Mouse (Mus musculus) heart, adult 2 months (tissue): ENCODE results near the gene Hist1h2ad. TPM values are rescaled to one million over a fixed set of nuclear protein-coding genes. Genes with fewer than 3 reads are reported as not detected.

Source experiments
- DNase-seq, 2 experiments: peaks; one replicate each; pipeline ENCODE4 v3.0.0; 2021
- H3K27ac ChIP-seq: fragments of 200-600 bp; 2 replicates; pipeline ENCODE4 v1.8.1; 2022
- H3K27me3 ChIP-seq: fragments of 200-500 bp; 2 replicates; pipeline ENCODE4 v1.6.1; 2012; ENCODE audit warnings: mild to moderate bottlenecking, low read length, inconsistent platforms, mixed read lengths; ENCODE audit not compliant: control insufficient read depth, insufficient read depth
- H3K36me3 ChIP-seq: fragments of 200-500 bp; 2 replicates; pipeline ENCODE4 v1.6.1; 2012; ENCODE audit warnings: low read length, inconsistent platforms; ENCODE audit not compliant: control insufficient read depth, insufficient read depth
- H3K4me1 ChIP-seq: fragments of 200-500 bp; 2 replicates; pipeline ENCODE4 v1.6.1; 2011; ENCODE audit warnings: low read length; ENCODE audit not compliant: control insufficient read depth, insufficient read depth
- H3K4me3 ChIP-seq: fragments of 200-600 bp; 2 replicates; pipeline ENCODE4 v1.8.1; 2022
- H3K79me2 ChIP-seq: fragments of 200-500 bp; replicated peaks from 2 replicates; pipeline ENCODE4 v1.6.1; 2012; ENCODE audit warnings: mild to moderate bottlenecking, inconsistent platforms, low read length, moderate library complexity, mixed read lengths; ENCODE audit not compliant: control insufficient read depth, insufficient read depth
- H3K9ac ChIP-seq: fragments of 200-500 bp; 2 replicates; pipeline ENCODE4 v1.6.1; 2012; ENCODE audit warnings: low read depth, mild to moderate bottlenecking, control low read depth, inconsistent platforms, low read length, mixed read lengths
- CTCF ChIP-seq: fragments of 200-600 bp; IDR thresholded peaks from 2 replicates; pipeline ENCODE4 v1.8.1; 2022; ENCODE audit warnings: antibody characterized with exemption, mild to moderate bottlenecking, moderate library complexity
- EP300 ChIP-seq: fragments of 200-500 bp; IDR thresholded peaks from 2 replicates; pipeline ENCODE4 v1.6.1; 2011; ENCODE audit warnings: low read depth, low read length, control low read depth; ENCODE audit not compliant: insufficient read depth
- POLR2A ChIP-seq: fragments of 200-500 bp; IDR thresholded peaks from 2 replicates; pipeline ENCODE4 v1.6.1; 2011; ENCODE audit warnings: mild to moderate bottlenecking, low read depth, low read length, control low read depth; ENCODE audit not compliant: insufficient read depth
- WGBS: fragments of 180-500 bp; shearing (Covaris S2); methylation state at CpG from one replicate; pipeline ENCODE4 v1.1.7; 2018; 5-methylcytosine and 5-hydroxymethylcytosine counted together
- intact Hi-C: fragments of 180-260 bp; cut with DNase I; formaldehyde crosslinking; loops from one replicate; pipeline ENCODE4 v1.15.1; 2025
- polyA plus RNA-seq: library from polyadenylated mRNA; depleted of rRNA; stranded (reverse); fragments of >200 nt; gene quantifications from 2 replicates; pipeline ENCODE4 v1.2.3, GENCODE M21; 2012
- total RNA-seq, 2 experiments: library from RNA; stranded (reverse); gene quantifications; 2 replicates each; pipeline ENCODE4 v1.2.3; 2021

Hist1h2ad gene
- total and polyA plus RNA-seq, 3 experiments = 0.61 to 2.8 (median 1.4) TPM

DNA sequence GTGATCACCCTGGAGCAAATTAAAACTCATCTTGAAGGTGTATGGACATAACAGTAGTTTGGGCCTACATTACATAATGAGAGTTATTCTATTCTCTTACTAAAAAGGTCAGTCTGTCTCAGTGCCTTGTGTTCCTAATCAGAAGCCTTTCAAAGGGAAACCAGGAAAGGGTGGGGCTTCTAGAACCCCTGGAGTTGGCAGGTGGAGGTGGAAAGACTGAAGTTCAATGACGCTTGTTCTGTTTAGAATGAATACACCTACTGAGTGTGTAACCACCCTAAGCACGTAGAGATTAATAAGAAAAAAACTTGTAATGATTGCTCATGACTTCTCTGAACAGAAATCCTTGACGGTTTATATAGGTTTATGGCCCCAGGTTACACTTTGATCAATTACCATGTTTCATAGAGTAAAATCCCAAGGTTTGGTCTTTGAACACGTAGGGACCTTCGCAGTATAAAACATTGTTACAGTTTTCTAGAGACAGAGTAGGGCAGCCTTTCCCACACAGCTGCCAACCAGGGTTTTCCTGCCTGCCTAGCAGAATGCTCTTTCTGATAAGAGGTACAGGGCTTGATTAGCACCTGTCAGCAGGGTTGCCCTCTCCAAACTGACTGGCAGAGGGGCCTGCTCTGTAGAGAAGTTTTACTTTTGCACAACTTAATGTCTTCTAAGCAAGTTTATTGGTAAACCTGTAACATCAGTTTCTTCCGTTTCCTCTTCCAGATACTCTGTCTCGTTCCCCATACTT, 21.6 kb downstream of the Hist1h2ad start:
- intact Hi-C loops = no loop called here
- H3K27ac ChIP-seq = no peak overlapping the region
- no peak for DNase-seq
- no peaks in the 10 kb centered on the region; the same call in 1 of the 2 replicates for H3K4me1 ChIP-seq
- H3K9ac ChIP-seq = no peak overlapping the region
- TF ChIP-seq POLR2A (no peak), EP300 (no peak), CTCF (no peak)
- no peak overlapping the region for H3K4me3 ChIP-seq
- no peaks in the 10 kb centered on the region for H3K27me3 ChIP-seq
- 77% methylated on average over 7 of the region's 7 CpGs for WGBS
- H3K36me3 ChIP-seq = no peaks in the 10 kb centered on the region
- no peaks in the 10 kb centered on the region for H3K79me2 ChIP-seq

DNA sequence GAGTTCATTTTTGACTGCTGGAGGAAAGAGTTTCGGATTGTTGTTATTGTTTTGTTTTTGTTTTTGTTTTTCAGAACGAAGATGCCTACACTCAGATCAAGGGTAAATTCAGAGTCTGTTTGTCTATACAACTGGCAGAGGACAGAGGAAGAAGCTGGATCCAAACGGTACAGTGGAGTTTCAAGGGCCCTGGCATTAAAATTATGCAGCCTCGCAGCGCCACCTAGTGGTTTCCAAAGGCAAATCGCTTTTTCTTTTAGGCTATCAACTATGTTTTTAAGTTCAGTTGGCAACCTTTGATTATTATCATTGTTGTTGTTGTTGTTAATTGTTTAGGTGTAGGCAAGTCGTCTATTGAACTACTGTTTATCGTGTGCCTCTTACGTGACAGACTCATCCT, 23.8 kb downstream of the Hist1h2ad start:
- TF ChIP-seq CTCF (peak; percentile 96), POLR2A (no peak), EP300 (0 out of 2 replicates have a peak, but pooled peaks have one; percentile 44)
- H3K4me3 ChIP-seq = no peak overlapping the region
- intact Hi-C loops = loop anchor here (1.0 kb wide), 1 partner anchor 174 kb away; no protein-coding TSS in a partner anchor

DNA sequence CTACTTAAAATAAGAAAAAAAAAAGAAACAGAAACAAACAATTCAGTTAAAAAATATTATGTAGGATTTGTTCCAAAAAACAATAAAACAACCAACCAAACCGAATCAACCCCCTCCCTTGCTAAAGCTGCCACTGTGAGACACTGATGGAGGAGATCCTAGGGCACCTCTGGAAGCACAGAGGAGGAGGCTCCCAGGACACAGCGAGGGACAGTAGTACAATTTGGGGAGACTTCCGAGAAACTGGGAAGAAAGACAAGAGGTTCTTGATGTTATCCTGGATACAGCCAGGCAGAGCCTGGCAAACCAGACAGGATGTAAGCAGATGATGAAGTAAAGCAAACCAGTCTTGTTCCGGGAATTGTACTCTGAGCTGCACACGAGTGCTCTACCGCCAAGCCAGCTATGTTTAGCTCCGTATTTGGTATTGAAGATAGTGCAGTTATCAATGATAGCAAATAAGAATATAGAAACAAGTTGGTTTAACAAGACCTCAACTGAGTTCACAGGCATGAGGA, 29.1 kb downstream of the Hist1h2ad start:
- no peaks in the 10 kb centered on the region for H3K36me3 ChIP-seq
- WGBS = 26% methylated on average over 7 of the region's 7 CpGs
- no peak overlapping the region for H3K27ac ChIP-seq
- H3K9ac ChIP-seq = no peak overlapping the region
- H3K4me1 ChIP-seq = no peaks in the 10 kb centered on the region
- no peaks in the 10 kb centered on the region for H3K27me3 ChIP-seq
- DNase-seq = no peak
- no peak for TF ChIP-seq CTCF
- TF ChIP-seq EP300 = no peak
- no peak for TF ChIP-seq POLR2A
- no peak overlapping the region for H3K4me3 ChIP-seq
- intact Hi-C loops = no loop called here
- no peaks in the 10 kb centered on the region for H3K79me2 ChIP-seq

More for the DNA sequence above, 23.8 kb downstream of the Hist1h2ad start:
- DNase-seq = peak; percentile 73 to 84
- Histone ChIP-seq H3K79me2 (no peaks in the 10 kb centered on the region), H3K4me1 (no peaks in the 10 kb centered on the region; the same call in 1 of the 2 replicates), H3K9ac (no peak overlapping the region), H3K27me3 (no peaks in the 10 kb centered on the region), H3K27ac (no peak overlapping the region), H3K36me3 (no peaks in the 10 kb centered on the region)
- 7% methylated on average over 9 of the region's 9 CpGs for WGBS

DNA sequence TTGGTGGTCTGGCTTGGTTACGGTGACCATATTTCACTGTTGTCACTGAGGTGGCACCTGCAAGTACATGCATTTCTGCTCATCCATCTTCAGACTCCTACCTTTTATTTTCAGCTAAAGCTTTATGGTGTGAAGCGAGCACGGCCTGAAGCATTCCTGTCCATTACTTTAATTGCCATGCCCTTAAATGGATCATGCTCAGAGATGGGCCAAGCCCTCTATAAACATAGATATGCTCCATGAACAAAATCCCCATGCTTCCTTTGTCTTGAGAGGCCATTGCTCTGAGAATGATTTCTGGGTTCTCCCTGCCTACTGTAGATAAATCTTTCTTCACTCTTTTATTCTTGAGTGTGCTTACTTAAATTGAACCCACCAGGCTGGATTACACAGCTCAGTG, 30.3 kb downstream of the Hist1h2ad start:
- Histone ChIP-seq H3K79me2 (no peaks in the 10 kb centered on the region), H3K36me3 (no peaks in the 10 kb centered on the region), H3K27ac (no peak overlapping the region), H3K4me1 (no peaks in the 10 kb centered on the region), H3K4me3 (no peak overlapping the region), H3K9ac (no peak overlapping the region), H3K27me3 (no peaks in the 10 kb centered on the region)
- TF ChIP-seq POLR2A = no peak
- no peak for TF ChIP-seq CTCF
- no peak for TF ChIP-seq EP300
- no peak for DNase-seq
- 92% methylated on average over 3 of the region's 3 CpGs for whole genome bisulfite sequencing
- intact Hi-C loops = no loop called here

DNA sequence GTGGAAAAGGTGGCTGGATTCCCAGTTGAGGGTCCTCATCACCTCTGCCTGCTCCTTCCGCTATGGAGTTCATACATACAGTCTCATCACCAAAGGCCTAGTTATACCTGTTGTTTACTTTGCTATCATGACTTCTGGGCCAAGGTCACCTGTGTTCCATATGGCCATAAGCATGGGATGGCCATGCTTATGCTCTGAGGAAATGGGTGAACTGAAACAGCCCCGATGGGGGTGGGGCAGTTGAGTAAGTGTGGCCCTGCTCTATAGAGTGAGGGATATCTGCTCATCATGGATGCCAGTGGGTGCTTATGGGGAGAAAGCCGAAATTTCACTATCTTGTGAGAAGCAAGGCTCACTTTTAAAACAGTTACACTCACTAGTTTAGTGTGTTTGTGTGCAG, 30.9 kb downstream of the Hist1h2ad start:
- Histone ChIP-seq H3K27me3 (no peaks in the 10 kb centered on the region), H3K27ac (no peak overlapping the region), H3K79me2 (no peaks in the 10 kb centered on the region), H3K4me1 (no peaks in the 10 kb centered on the region), H3K9ac (no peak overlapping the region), H3K36me3 (no peaks in the 10 kb centered on the region), H3K4me3 (no peak overlapping the region)
- no peak for DNase-seq
- intact Hi-C loops = no loop called here
- 90% methylated on average over 3 of the region's 3 CpGs for WGBS
- TF ChIP-seq EP300 (no peak), POLR2A (no peak), CTCF (no peak)

DNA sequence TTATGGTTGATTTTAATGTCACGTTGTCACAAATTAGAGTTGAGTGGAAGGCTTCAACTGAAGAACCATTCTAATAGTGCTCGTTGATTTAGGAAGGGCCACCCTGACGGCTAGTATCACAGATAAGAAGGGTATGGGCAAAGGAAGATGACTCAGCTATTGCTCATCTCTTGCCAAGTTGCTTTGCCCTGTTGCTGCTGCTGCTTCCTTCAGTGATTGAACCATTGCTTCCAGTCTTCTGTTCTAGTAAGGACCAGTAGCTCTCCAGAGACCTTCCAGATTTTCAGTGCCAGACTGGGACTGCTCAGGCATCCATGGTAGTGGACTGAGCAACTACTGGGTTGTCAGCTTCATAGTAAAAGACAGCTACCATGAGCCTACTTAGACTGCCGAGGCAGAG, 35.0 kb downstream of the Hist1h2ad start:
- Histone ChIP-seq H3K27me3 (no peaks in the 10 kb centered on the region), H3K36me3 (no peaks in the 10 kb centered on the region), H3K27ac (no peak overlapping the region), H3K4me1 (no peaks in the 10 kb centered on the region), H3K4me3 (no peak overlapping the region), H3K79me2 (no peaks in the 10 kb centered on the region), H3K9ac (no peak overlapping the region)
- no peak for TF ChIP-seq POLR2A
- TF ChIP-seq CTCF = no peak
- TF ChIP-seq EP300 = no peak
- WGBS = 48% methylated on average over 4 of the region's 4 CpGs
- DNase-seq = no peak
- intact Hi-C loops = no loop called here
